Mouse (Mus musculus): ENCODE results near the gene Prok1. TPM values are rescaled to one million over a fixed set of nuclear protein-coding genes. Genes with fewer than 3 reads are reported as not detected.
A peak's percentile ranks its signal among the peaks of the same experiment; 100 is the strongest.

Gene Prok1
- polyA plus RNA-seq, 1 experiment from 2014 or later, result 0.36 TPM

GRCm38 (mm10) chr3:107214606-107215005, 24.9 kb downstream of the Prok1 start:
- Histone ChIP-seq H3K4me1 (no peaks in the 10 kb centered on the region), H3K27me3 (replicated peaks) (no peaks in the 10 kb centered on the region), H3K4me3 (replicated peaks) (no peak overlapping the region), H3K36me3 (no peaks in the 10 kb centered on the region), H3K27ac (replicated peaks) (no peak overlapping the region), H3K9ac (replicated peaks) (no peak overlapping the region), H3K9me3 (replicated peaks) (no peaks in the 10 kb centered on the region), H3K4me2 (no peak overlapping the region)
- WGBS, result 88% methylated on average over 5 of the region's 5 CpGs
- ATAC-seq (ENCODE audit: low FRiP score), result no peak

GRCm38 (mm10) chr3:107207625-107208253, 31.8 kb downstream of the Prok1 start:
- Histone ChIP-seq H3K4me3 (replicated peaks) (no peak overlapping the region), H3K4me1 (peaks cover 12% of the 10 kb centered on the region), H3K9me3 (replicated peaks) (no peaks in the 10 kb centered on the region), H3K27ac (replicated peaks) (no peak overlapping the region), H3K9ac (replicated peaks) (no peak overlapping the region), H3K4me2 (no peak overlapping the region), H3K36me3 (no peaks in the 10 kb centered on the region), H3K27me3 (replicated peaks) (no peaks in the 10 kb centered on the region)
- 59% methylated on average over 7 of the region's 7 CpGs for WGBS
- no peak for ATAC-seq (ENCODE audit: low FRiP score)

- Histone ChIP-seq H3K9ac (replicated peaks) (no peak overlapping the region), H3K27ac (replicated peaks) (no peak overlapping the region), H3K4me3 (replicated peaks) (no peak overlapping the region), H3K9me3 (replicated peaks) (no peaks in the 10 kb centered on the region), H3K4me2 (no peak overlapping the region), H3K27me3 (replicated peaks) (no peaks in the 10 kb centered on the region), H3K4me1 (peaks cover 12% of the 10 kb centered on the region), H3K36me3 (no peaks in the 10 kb centered on the region)
- ATAC-seq (ENCODE audit: low FRiP score), result no peak
- WGBS, result 39% methylated on average over 4 of the region's 4 CpGs
Observed at GRCm38 (mm10) chr3:107206490-107207150, 32.9 kb downstream of the Prok1 start.

- H3K4me2 ChIP-seq, result no peak overlapping the region
- no peaks in the 10 kb centered on the region for H3K27me3 ChIP-seq (replicated peaks)
- H3K9me3 ChIP-seq (replicated peaks), result no peaks in the 10 kb centered on the region
- no peak overlapping the region for H3K9ac ChIP-seq (replicated peaks)
- H3K36me3 ChIP-seq, result no peaks in the 10 kb centered on the region
- peaks cover 12% of the 10 kb centered on the region for H3K4me1 ChIP-seq
- ATAC-seq (ENCODE audit: low FRiP score), result peak; percentile 56; the same call in 1 of the 2 replicates
- 14% methylated on average over 4 of the region's 4 CpGs for WGBS
- H3K4me3 ChIP-seq (replicated peaks), result no peak overlapping the region
- no peak overlapping the region for H3K27ac ChIP-seq (replicated peaks)
Observed at GRCm38 (mm10) chr3:107205994-107206393, 33.5 kb downstream of the Prok1 start.

GRCm38 (mm10) chr3:107205170-107205569, 34.3 kb downstream of the Prok1 start:
- H3K4me3 ChIP-seq (replicated peaks), result no peak overlapping the region
- H3K27me3 ChIP-seq (replicated peaks), result no peaks in the 10 kb centered on the region
- no peak overlapping the region for H3K4me2 ChIP-seq
- H3K4me1 ChIP-seq, result peaks cover 12% of the 10 kb centered on the region
- no peak overlapping the region for H3K27ac ChIP-seq (replicated peaks)
- no peak for ATAC-seq (ENCODE audit: low FRiP score)
- no peak overlapping the region for H3K9ac ChIP-seq (replicated peaks)
- no peaks in the 10 kb centered on the region for H3K9me3 ChIP-seq (replicated peaks)
- no peaks in the 10 kb centered on the region for H3K36me3 ChIP-seq

GRCm38 (mm10) chr3:107204413-107204812, 35.1 kb downstream of the Prok1 start:
- no peak overlapping the region for H3K27ac ChIP-seq (replicated peaks)
- 91% methylated on average over 3 of the region's 3 CpGs for WGBS
- H3K9me3 ChIP-seq (replicated peaks), result no peaks in the 10 kb centered on the region
- H3K4me2 ChIP-seq, result no peak overlapping the region
- H3K36me3 ChIP-seq, result no peaks in the 10 kb centered on the region
- no peak overlapping the region for H3K9ac ChIP-seq (replicated peaks)
- H3K4me3 ChIP-seq (replicated peaks), result no peak overlapping the region
- no peak for ATAC-seq (ENCODE audit: low FRiP score)
- H3K4me1 ChIP-seq, result peaks cover 12% of the 10 kb centered on the region
- H3K27me3 ChIP-seq (replicated peaks), result no peaks in the 10 kb centered on the region

GRCm38 (mm10) chr3:107201310-107202180, 38.0 kb downstream of the Prok1 start:
- WGBS, result 40% methylated on average over 9 of the region's 9 CpGs
- Histone ChIP-seq H3K36me3 (no peaks in the 10 kb centered on the region), H3K9ac (replicated peaks) (no peak overlapping the region), H3K4me3 (replicated peaks) (no peak overlapping the region), H3K27me3 (replicated peaks) (0 out of 2 replicates have a peak, but pooled peaks cover 1% of the 10 kb centered on the region), H3K9me3 (replicated peaks) (no peaks in the 10 kb centered on the region), H3K27ac (replicated peaks) (no peak overlapping the region), H3K4me2 (no peak overlapping the region), H3K4me1 (peaks cover 2% of the 10 kb centered on the region; the same call in 1 of the 2 replicates)
- no peak for ATAC-seq (ENCODE audit: low FRiP score)

- Histone ChIP-seq H3K4me1 (no peaks in the 10 kb centered on the region), H3K27ac (replicated peaks) (no peak overlapping the region), H3K36me3 (no peaks in the 10 kb centered on the region), H3K9me3 (replicated peaks) (no peaks in the 10 kb centered on the region), H3K4me3 (replicated peaks) (no peak overlapping the region), H3K9ac (replicated peaks) (no peak overlapping the region), H3K4me2 (no peak overlapping the region), H3K27me3 (replicated peaks) (no peaks in the 10 kb centered on the region)
- peak; percentile 90 for ATAC-seq (ENCODE audit: low FRiP score)
- 48% methylated on average over 6 of the region's 6 CpGs for whole genome bisulfite sequencing
Observed at GRCm38 (mm10) chr3:107188226-107188899, 51.1 kb downstream of the Prok1 start.

GRCm38 (mm10) chr3:107187022-107187421, 52.5 kb downstream of the Prok1 start:
- Histone ChIP-seq H3K4me1 (no peaks in the 10 kb centered on the region), H3K9ac (replicated peaks) (no peak overlapping the region), H3K27me3 (replicated peaks) (no peaks in the 10 kb centered on the region), H3K4me3 (replicated peaks) (no peak overlapping the region), H3K27ac (replicated peaks) (no peak overlapping the region), H3K4me2 (no peak overlapping the region), H3K36me3 (no peaks in the 10 kb centered on the region), H3K9me3 (replicated peaks) (no peaks in the 10 kb centered on the region)
- WGBS, result 64% methylated on average over 4 of the region's 4 CpGs
- no peak for ATAC-seq (ENCODE audit: low FRiP score)

GRCm38 (mm10) chr3:107185597-107185996, 53.9 kb downstream of the Prok1 start:
- Histone ChIP-seq H3K4me3 (replicated peaks) (no peak overlapping the region), H3K4me1 (no peaks in the 10 kb centered on the region), H3K27ac (replicated peaks) (no peak overlapping the region), H3K9me3 (replicated peaks) (no peaks in the 10 kb centered on the region), H3K4me2 (no peak overlapping the region), H3K9ac (replicated peaks) (no peak overlapping the region), H3K27me3 (replicated peaks) (no peaks in the 10 kb centered on the region), H3K36me3 (no peaks in the 10 kb centered on the region)
- WGBS, result 87% methylated on average over 3 of the region's 3 CpGs
- no peak for ATAC-seq (ENCODE audit: low FRiP score)

GRCm38 (mm10) chr3:107183178-107183577, 56.3 kb downstream of the Prok1 start:
- no peak overlapping the region for H3K4me2 ChIP-seq
- no peak overlapping the region for H3K4me3 ChIP-seq (replicated peaks)
- no peak overlapping the region for H3K27ac ChIP-seq (replicated peaks)
- WGBS, result 81% methylated on average over 3 of the region's 3 CpGs
- no peaks in the 10 kb centered on the region for H3K9me3 ChIP-seq (replicated peaks)
- H3K4me1 ChIP-seq, result no peaks in the 10 kb centered on the region
- H3K27me3 ChIP-seq (replicated peaks), result no peaks in the 10 kb centered on the region
- H3K9ac ChIP-seq (replicated peaks), result no peak overlapping the region
- no peak for ATAC-seq (ENCODE audit: low FRiP score)
- no peaks in the 10 kb centered on the region for H3K36me3 ChIP-seq
